Mouse (Mus musculus) cerebellum, postnatal 4 days (tissue): ENCODE results near the gene Tmem222.
A peak's percentile ranks its signal among the peaks of the same experiment; 100 is the strongest.

Experiments
- DNase-seq, 2 experiments: peaks; one replicate each; pipeline ENCODE4 v3.0.0; 2022; ENCODE audit warnings: low spot score in 2 of 2, mixed read lengths in 1 of 2

Tmem222 gene

GRCm38 (mm10) chr4:133285299-133285698 lies 7.7 kb upstream of the Tmem222 start:
- no peak for DNase-seq

- no peak for DNase-seq
Measured at GRCm38 (mm10) chr4:133282656-133283055, 5.1 kb upstream of the Tmem222 start.

GRCm38 (mm10) chr4:133281951-133282481 lies 4.4 kb upstream of the Tmem222 start:
- DNase-seq = peak in 1 of 2 experiments; percentile 51

- DNase-seq = no peak
Measured at GRCm38 (mm10) chr4:133281513-133281912, 3.9 kb upstream of the Tmem222 start.

GRCm38 (mm10) chr4:133278482-133278881 lies 890 bp upstream of the Tmem222 start:
- no peak for DNase-seq

- DNase-seq = no peak
Measured at GRCm38 (mm10) chr4:133278067-133278466, 475 bp upstream of the Tmem222 start.

- DNase-seq = no peak
Measured at GRCm38 (mm10) chr4:133270929-133271328, 6.7 kb downstream of the Tmem222 start.

- no peak for DNase-seq
Measured at GRCm38 (mm10) chr4:133269596-133269995, 8.0 kb downstream of the Tmem222 start.

- DNase-seq = no peak
Measured at GRCm38 (mm10) chr4:133268931-133269330, 8.7 kb downstream of the Tmem222 start.

GRCm38 (mm10) chr4:133266248-133266880 lies 11.2 kb downstream of the Tmem222 start:
- no peak for DNase-seq

- no peak for DNase-seq
Measured at GRCm38 (mm10) chr4:133265759-133266158, 11.8 kb downstream of the Tmem222 start.

GRCm38 (mm10) chr4:133265297-133265696 lies 12.3 kb downstream of the Tmem222 start:
- no peak for DNase-seq

GRCm38 (mm10) chr4:133264559-133264958 lies 13.0 kb downstream of the Tmem222 start:
- DNase-seq = no peak

GRCm38 (mm10) chr4:133263756-133264155 lies 13.8 kb downstream of the Tmem222 start:
- DNase-seq = no peak

GRCm38 (mm10) chr4:133262882-133263281 lies 14.7 kb downstream of the Tmem222 start, which contains the start of gene Sytl1:
Gene Sytl1, minus strand, starts transcription at chr4:133263113.
- DNase-seq = no peak

GRCm38 (mm10) chr4:133262375-133262765 lies 15.2 kb downstream of the Tmem222 start:
- DNase-seq = no peak

- no peak for DNase-seq
Measured at GRCm38 (mm10) chr4:133261641-133262374, 15.8 kb downstream of the Tmem222 start.

GRCm38 (mm10) chr4:133257798-133258408 lies 19.7 kb downstream of the Tmem222 start:
- DNase-seq = no peak

GRCm38 (mm10) chr4:133257230-133257629 lies 20.4 kb downstream of the Tmem222 start:
- DNase-seq = no peak

- no peak for DNase-seq
Measured at GRCm38 (mm10) chr4:133256820-133257219, 20.8 kb downstream of the Tmem222 start.

- no peak for DNase-seq
Measured at GRCm38 (mm10) chr4:133255392-133255791, 22.2 kb downstream of the Tmem222 start.

GRCm38 (mm10) chr4:133253412-133253811 lies 24.2 kb downstream of the Tmem222 start:
- no peak for DNase-seq

GRCm38 (mm10) chr4:133252089-133252488 lies 25.5 kb downstream of the Tmem222 start:
- DNase-seq = no peak
